Mouse (Mus musculus) frontal cortex, adult 2 months (tissue): ENCODE results near the gene Sik3. TPM values are rescaled to one million over a fixed set of nuclear protein-coding genes. Genes with fewer than 3 reads are reported as not detected.

Source experiments
- DNase-seq, 2 experiments: peaks; one replicate each; pipeline ENCODE4 v3.0.0; 2022; ENCODE audit warnings: low spot score in 1 of 2; ENCODE audit errors: extremely low spot score in 1 of 2
- polyA plus RNA-seq: library from polyadenylated mRNA; depleted of rRNA; stranded (reverse); fragments of >200 nt; gene quantifications from 2 replicates; pipeline ENCODE4 v1.2.3, GENCODE M21; 2012; rRNA removed

Sik3 gene
- 54.9 and 56.6 TPM in 2 replicates for polyA plus RNA-seq

DNA sequence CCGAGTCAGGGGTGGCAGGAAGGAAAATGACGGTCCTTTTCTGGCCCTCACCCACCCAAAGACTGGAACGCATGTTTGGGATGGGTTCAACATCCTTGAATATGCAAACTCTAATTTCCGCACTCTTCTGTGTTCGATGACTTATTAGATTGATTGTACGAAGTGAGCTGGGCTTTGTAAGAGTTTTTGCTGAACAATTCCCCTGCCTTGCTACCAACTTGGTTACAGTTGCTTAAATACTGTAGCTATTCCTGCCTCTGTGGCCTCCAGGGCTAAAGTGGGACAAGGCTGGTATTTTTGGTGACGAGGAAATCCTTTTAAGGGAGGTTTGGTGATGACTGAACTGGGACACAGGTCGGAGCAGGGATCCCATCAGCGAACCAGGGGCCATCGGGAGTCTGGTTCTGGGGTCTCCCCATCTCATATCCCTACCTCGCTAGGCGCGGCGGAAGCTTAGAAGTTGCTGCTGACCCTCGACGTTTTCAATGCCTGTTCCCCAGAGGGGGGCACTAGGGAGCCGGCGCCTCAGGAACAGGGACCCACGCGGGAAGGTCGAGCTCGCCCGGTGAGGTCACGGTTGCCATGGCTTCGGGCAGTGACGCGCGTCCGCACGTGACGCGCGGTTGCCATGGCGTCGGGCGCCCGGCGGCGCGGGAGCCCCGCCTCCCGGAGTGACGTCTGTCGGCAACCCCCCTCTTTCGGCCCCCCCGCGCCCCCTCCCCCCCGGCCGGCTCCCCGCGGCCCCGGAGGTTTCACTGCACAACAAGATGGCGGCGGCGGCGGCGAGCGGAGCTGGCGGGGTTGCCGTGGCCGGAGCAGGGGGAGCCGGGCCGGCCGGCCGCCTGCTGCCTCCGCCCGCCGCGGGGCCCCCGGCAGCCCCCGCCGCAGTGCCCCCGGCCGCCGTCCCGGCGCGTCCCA lies at the start of gene Sik3, which contains the start of gene Pafah1b2:
Gene Sik3 (plus strand): TSS at position 730 of the 918 bp plus-strand sequence.
Gene Pafah1b2 (minus strand): TSS at position 600 of the 918 bp plus-strand sequence.
- peak; percentile 92 to 97 for DNase-seq

DNA sequence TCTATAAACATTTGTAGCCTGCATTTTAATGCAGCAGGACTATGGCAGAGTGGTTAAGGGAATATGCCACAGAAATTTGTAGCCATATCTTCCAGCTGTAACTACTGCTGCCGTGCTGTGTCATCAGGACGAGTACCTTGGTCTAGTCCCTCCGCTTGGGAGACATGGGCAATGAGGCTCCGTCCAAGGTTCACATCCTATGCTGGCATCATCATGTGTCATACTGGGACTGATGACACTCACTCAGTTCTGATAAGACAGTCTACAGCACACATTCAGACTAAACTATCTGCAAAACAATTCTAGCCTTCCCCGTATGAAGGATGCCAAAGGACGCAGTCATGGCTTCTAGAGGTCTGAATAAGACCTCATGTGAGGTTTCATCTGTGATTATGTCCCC lies 49.0 kb upstream of the Sik3 start:
- DNase-seq = no peak

DNA sequence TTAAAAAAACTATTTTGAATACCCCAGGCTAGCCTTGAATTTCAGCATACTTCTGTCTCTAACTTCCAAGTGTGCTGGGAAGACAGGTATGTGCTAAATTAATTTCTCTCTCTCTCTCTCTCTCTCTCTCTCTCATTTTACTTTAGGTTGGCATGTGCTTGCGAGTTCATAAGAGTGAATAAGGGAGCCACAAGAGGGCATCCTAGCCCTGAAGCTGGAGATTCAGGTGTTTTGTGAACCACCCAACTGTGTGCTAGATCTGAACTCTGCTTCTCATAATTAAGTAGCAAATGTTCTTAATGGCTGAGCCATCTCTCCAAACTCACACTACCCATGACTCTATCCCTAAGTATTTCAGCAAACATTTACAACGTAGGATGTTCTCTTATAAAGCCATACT lies 35.7 kb upstream of the Sik3 start:
- DNase-seq = no peak

GRCm38 (mm10) chr9:45979778-45980177 lies 32.8 kb upstream of the Sik3 start:
- no peak for DNase-seq

GRCm38 (mm10) chr9:45980611-45981010 lies 32.0 kb upstream of the Sik3 start:
- no peak for DNase-seq

- DNase-seq = no peak
These were observed 31.3 kb upstream of the Sik3 start for GRCm38 (mm10) chr9:45981331-45981730.

DNA sequence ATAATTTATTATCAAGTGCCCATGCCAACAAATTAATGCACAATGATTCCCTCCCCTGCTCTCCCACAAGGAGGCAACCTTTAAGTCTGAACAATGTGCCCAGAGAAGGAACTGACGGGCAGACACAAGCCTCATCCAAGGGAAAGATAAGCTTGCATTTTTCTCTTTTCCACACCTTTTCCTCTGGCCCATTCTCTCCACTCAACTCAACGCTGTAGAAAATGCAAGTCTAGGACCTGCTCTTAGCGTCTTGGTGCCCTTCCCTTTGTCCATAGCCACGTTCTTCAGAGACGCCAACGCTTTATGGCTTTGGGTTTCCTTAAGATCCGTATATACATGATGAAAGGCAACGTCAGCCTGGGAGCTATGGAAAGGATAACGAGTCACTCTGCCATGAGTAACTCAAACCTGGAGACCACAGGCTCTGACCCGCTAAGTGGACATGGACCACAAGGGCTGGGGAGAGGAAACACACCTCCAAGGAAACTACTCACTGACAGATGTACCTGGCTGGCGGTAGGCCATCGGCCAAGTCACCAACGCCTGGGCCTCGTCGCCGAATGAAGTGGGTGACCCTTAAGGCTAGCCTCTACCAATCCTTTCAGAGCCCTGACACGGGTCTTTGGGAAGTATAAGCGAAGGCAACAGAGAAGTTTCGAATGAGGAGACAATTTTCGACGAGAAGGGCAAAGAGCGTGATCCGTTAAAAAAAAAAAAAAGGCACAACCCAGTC lies 28.8 kb upstream of the Sik3 start:
- peak in 1 of 2 experiments; percentile 15 for DNase-seq

DNA sequence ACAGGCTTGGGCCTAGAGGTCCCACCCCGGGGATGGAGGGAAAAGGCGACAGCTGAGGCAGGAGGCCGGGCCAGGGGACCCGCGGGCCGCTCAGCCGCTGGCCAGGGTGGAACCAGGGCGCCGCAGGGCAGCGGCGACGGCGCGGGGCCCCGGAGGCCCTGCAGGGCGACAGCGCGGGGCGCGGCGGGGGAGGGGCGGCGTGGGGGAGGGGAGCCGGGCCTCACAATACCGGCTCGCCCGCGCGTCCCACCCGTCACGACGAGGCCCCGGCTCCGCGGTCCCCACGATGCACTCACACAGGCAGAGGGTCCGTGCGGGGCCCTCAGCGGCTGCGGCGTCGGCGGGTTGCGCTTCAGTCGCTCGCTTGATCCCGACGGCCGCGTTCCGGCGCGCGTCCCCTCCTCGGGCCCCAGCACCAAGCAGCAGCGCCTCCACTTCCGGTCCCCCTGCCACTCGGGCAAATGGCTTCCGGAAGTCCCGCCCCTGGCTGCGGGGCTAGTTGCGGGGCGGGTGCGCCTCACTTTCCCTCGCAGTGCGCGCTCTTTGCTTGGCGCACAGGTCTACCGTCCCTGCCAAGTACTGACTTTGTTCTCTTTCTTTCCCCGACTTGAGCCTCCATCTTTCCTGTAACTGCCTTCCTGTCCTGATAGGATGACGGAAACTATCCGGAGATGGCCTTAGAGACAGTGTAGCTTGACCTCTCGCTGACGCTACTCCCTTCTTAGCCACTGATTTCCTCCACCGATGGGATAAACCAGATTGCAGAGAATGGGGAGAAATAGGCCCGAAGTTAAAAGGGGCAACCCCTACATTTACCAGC lies 28.0 kb upstream of the Sik3 start:
- peak; percentile 59 to 93 for DNase-seq

- peak; percentile 20 to 69 for DNase-seq
These were observed 27.4 kb upstream of the Sik3 start for GRCm38 (mm10) chr9:45985229-45985567.

DNA sequence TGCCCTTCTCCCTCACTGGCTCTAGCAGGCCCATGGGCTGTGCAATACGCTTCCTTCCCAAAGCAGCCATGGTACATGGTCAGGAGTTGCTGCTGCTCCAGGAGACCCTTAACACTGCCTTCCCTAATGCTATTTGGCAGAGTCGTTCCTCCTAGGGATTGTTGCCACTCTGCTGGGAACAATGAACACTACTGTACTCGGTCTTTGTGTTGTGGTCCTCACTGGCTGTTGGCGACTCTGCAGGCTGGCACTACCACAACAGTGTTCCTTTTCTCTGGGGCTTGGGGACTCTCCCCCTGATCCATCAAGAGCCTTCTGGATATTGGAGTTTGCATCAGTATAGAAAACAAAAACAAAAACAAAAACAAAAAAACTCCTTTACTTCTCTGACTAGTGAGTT lies 13.6 kb upstream of the Sik3 start:
- no peak for DNase-seq

DNA sequence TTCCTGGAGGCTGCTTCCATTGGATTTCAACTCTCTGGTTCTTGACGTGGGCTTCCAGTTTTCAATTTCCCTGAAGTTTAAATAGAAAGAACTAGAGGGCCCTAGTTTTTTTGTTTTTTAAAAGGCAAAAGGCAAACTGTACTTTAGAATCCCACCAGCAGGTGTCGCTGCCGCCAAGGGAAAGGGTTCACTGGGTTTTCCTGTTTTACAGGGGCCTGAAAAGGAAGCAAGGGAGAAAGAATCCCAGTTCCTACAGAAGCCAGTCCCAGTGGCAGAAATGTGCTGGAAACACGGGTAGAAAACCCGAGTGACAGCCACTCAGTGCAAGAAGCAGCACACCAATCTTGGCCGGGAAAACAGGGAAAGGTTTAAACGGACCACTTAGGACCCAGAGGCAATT lies 8.9 kb upstream of the Sik3 start:
- peak in 1 of 2 experiments; percentile 95 for DNase-seq

GRCm38 (mm10) chr9:46004529-46004928 lies 8.1 kb upstream of the Sik3 start:
- DNase-seq = no peak

GRCm38 (mm10) chr9:46006224-46006623 lies 6.4 kb upstream of the Sik3 start:
- no peak for DNase-seq

DNA sequence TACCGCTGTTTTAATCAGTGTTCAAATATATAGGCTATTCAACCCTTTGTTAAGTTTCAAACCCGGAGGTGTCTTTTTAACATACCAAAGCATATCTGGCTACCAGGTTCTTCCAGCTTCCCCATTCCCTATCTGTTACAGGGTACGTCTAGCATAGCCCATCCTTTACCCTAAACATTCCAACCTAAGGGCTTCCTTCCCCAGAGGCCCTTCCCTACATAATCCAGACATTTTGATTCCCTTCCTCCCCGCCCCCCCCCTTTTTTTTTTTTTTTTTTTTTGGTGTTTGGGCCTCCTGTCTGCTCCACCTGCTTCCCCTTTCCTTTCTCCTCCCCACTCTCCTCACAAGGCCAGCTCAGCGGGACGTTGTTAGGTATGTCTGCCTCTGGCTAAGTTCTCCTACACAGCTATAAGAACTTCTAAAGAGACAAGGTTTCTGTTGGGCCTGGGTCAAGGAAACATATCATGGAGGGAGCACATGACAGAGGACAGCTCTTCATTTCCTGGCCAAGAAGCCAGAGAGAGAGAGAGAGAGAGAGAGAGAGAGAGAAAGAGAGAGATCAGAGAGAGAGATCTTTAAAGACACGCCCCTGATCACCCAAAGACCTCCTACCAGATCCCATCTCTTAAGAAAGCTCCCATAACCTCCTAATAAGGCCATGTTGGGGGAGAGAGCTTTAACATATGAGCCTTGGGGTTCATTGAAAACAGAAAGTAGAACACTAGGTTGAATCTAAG lies 3.5 kb upstream of the Sik3 start:
- no peak for DNase-seq

- DNase-seq = no peak
These were observed 3.0 kb upstream of the Sik3 start for GRCm38 (mm10) chr9:46009669-46009983.

- no peak for DNase-seq
These were observed 1.3 kb upstream of the Sik3 start for GRCm38 (mm10) chr9:46011094-46011970.

GRCm38 (mm10) chr9:46013009-46013586 lies 478 bp downstream of the Sik3 start:
- DNase-seq = no peak

GRCm38 (mm10) chr9:46013616-46014015 lies 996 bp downstream of the Sik3 start:
- DNase-seq = no peak

GRCm38 (mm10) chr9:46014251-46014681 lies 1.6 kb downstream of the Sik3 start:
- DNase-seq = peak in 1 of 2 experiments; percentile 50
